Mouse (Mus musculus): Measurements from ENCODE around the gene Olfr1416.
A peak's percentile ranks its signal among the peaks of the same experiment; 100 is the strongest.
"Not testable (repeated sequence)": the region's sequence is repeated elsewhere in the genome, so short reads cannot be mapped to it uniquely, and the experiment has no call there.

Olfr1416 gene

GRCm38 (mm10) chr1:92485013-92485412 lies at the start of gene Olfr1416:
Olfr1416 (minus strand) TSS chr1:92485113.
- DNase-seq (ENCODE audit: low spot score) = no peak

DNA sequence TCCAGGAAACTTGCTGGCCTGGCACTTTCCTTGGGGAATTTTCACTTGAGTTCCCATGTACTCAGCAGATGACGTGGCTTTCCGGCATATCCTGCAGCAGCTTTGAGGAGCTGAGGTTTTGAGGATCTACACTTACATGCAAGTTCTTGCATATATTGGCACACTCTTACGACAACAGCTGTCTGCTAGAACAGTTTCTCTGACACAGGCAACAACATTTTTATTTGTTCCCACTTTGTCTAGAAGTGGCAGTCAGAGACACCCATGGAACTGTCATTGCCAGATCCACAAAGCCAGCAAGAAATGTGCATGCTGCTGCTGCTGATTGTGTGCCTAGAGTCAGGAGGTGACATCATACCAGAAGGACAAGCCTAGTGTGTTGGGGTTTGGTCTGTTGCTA lies 38.9 kb upstream of the Olfr1416 start:
- DNase-seq (ENCODE audit: low spot score) = no peak

GRCm38 (mm10) chr1:92521376-92521775 lies 36.5 kb upstream of the Olfr1416 start:
- peak; percentile 75 for DNase-seq (ENCODE audit: low spot score)

GRCm38 (mm10) chr1:92519046-92519445 lies 34.1 kb upstream of the Olfr1416 start:
- DNase-seq (ENCODE audit: low spot score) = no peak

DNA sequence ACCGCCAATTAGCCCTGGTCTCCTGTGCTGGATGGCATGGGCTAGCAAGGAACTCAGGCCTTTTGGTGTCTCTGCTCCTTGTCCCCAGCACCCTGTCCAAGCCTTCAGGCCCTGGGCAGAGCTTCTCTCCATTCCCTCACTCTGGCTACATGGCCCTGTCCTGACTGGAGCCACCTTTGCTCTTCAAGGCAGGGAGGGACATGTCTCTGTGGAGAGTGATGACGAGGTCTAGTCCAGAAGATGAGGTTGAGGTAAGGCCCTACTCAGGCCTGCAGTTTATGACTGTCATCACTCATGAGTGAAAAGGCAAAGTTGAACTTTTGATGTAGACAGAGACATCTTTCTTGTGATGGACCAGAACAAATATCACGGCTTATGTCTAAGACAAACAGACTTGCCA lies 33.6 kb upstream of the Olfr1416 start, which contains the start of gene Olfr1414:
Olfr1414 (minus strand) TSS at position 101 of the 400 bp plus-strand sequence.
- DNase-seq (ENCODE audit: low spot score) = no peak

DNA sequence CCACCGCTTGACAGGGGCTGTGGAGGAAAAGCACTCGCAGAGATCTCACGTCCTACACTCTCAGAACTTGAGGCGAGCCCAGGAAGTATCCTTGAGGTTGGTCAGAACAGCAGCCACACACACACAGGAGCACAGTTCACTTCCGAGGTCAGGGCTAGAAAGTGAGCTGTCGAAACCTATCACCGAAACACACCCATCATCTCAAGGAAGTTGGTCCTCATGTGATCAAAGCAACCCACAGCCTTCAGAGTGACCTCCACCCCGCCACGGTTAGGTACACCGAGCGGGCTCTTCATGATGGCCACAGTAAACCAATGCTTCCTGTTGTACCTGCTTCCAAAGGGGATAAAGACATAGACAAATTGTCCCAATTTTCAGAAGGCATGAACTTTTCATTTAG lies 30.5 kb upstream of the Olfr1416 start:
- DNase-seq (ENCODE audit: low spot score) = no peak

DNA sequence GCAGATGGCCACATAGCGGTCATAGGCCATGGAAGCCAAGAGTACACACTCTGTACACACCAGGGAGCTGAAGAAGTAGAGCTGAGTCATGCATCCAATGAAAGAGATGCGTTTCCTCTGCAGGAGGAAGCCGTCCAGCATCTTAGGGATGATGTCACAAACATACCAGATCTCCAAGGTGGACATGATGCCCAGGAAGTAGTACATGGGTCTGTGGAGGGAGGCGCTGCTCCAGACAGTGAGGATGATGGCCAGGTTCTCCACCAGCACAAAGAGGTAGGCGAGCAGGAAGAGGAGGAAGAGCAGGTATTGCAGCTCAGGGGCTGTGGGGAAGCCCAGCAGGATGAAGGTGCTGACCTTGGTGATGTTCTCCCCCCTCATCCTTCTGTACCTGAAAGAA lies 26.7 kb upstream of the Olfr1416 start:
- DNase-seq (ENCODE audit: low spot score) = not testable (repeated sequence)

DNA sequence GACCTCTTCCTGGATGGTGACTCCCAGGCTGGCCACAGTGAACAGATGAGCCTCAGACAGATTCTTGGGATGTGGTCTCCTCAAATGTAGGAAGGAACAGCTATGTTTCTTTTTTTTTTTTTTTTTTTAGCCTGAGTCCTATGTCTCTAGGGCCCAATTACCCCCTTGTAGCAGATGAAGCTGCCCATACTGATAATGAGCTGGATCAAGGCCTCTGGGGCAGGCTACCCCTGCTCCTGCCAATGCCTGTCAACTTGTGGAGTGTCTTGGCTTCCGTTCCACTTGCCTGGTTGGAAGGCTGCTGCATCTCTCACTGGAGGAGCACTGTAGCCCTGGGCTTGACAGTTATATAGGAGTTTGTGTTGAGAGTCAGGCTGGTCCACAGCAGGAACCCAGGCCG lies 11.1 kb upstream of the Olfr1416 start, which contains the start of gene Olfr1415:
Olfr1415 (minus strand) TSS at position 101 of the 400 bp plus-strand sequence.
- DNase-seq (ENCODE audit: low spot score) = no peak

GRCm38 (mm10) chr1:92474066-92474578 lies 10.8 kb downstream of the Olfr1416 start:
- DNase-seq (ENCODE audit: low spot score) = no peak

DNA sequence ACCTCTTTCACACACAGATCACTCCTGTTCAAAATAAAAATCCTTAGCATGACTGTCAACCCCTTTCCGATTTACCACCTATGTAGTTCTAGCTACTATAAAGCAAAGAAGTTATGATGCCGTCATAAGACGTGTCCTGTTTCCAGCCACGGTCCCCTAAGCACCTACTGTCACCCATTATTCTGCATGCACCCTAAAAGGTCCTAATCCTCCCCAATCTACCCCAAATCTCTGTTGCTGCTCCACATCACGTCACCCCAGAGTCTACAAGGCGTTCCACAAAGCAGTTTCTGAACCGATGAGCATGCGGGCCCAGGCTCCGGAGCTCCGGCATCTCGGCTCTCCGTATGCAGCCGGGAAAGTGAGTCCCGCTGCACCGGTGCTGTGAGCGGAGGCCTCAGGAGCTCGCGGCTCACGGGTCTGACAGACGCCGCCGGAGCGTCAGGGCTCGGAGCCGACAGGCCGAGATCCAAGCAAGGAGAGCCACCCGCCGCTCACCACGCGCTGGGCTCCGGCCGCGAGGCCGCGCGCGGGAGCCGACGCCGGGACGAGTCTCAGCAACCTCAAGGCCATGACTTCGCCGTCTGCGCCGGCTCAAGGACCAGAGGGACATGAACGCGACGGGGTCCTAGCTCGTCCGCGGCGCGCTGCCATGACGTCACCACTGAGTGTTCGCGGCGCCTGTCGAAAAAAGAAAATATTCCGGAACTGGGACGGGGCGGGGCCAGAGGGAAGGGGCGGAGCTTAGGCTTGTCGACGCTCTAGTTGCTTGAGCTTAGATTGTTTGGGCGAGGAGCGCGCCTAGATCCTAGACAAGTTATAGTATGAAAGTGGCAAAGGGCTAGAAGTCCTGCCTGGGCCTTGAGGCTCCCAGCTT lies 11.5 kb downstream of the Olfr1416 start, which contains the start of gene Ndufa10:
Ndufa10 (minus strand) TSS at position 696 of the 877 bp plus-strand sequence.
- peak; percentile 96 for DNase-seq (ENCODE audit: low spot score)

DNA sequence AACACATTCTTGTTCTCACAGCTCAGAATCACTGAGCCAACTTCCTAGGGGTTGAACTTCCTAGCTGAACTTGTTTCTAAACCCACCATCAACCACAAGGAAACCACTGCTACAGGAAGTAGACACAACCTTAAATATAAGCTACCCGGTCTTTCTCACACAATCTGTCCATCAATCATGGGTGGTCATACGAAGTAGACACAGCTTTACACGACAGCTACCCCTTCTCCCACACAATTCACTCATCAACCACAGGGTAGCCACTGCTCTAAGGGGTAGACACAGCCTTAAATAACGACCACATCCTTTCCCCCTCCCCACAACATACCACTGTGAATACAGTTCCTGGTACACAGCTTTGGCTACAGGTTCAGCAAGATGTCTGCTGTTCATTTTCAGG lies 16.0 kb downstream of the Olfr1416 start:
- no peak for DNase-seq (ENCODE audit: low spot score)

GRCm38 (mm10) chr1:92458416-92458815 lies 26.5 kb downstream of the Olfr1416 start:
- no peak for DNase-seq (ENCODE audit: low spot score)

DNA sequence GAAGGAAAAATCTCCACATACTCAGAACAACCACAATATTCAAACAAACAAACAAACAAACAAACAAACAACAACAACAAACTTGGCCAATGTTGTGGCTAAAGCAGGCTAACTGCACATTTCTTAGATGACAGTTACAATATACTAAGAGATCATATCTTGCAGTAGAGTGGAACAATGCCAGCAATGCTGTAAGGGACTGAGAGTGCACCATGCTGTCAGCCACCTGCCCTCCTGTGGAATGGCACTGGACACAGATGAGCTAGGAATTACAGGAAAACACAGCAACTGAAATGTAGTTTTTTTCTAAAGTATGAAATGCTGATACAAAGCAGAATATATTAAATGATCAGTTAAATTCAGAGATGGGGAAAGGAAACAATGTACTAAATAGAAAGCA lies 27.2 kb downstream of the Olfr1416 start:
- DNase-seq (ENCODE audit: low spot score) = no peak

GRCm38 (mm10) chr1:92453751-92454445 lies 31.0 kb downstream of the Olfr1416 start:
- DNase-seq (ENCODE audit: low spot score) = peak; percentile 69

DNA sequence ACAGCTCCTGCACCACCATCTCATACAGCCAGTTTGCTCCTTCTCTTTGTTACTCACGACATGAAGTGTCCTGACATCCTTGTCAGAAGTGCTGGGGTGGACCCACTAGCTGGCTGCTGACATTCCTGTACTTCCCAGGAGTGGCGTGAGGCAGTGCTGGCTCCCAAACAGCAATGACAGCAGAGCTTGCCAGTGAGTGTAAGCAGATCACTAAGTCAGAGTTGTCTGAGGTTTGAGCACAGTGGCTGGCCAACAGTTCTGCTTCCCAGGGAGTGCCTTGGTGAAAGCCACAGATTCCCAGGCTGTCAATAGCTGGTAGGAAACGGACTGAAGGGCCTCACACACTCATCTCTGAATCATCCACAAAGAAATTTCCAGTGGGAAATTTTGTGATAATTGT lies 36.6 kb downstream of the Olfr1416 start:
- DNase-seq (ENCODE audit: low spot score) = no peak

- no peak for DNase-seq (ENCODE audit: low spot score)
These were observed 43.4 kb downstream of the Olfr1416 start for GRCm38 (mm10) chr1:92441453-92442063.

DNA sequence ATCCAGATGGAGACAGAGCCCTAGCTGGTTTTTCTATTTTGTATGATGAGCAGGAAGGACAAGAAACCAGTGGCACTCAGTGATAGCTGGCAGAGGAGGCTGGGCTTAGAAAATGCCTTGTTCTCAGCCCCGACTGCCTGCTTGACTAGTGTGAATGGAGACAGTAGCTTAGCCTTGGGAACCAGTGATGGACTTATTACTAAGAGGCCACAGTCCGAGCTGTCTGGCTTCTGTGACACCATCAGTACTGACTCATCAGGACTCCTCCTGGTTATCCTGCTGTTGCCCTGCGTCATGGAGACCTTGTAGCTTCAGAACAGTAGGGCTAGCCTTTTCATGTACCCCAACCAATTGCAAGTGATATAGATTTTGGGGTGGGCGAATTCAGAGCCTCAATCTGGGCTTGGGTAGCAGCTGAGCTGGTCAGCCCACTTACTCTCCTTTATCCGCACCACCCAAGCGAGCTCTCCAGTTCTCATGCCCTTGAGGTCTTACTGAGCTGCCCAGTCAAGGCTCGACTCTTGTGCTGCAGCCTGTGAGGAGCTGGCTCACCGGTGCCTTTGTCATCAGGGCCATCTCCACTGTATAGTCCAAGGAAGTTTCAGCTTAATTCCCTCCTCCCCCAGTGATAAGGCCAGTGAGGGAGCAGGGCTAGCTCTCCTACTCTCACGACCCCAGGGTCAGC lies 44.7 kb downstream of the Olfr1416 start:
- no peak for DNase-seq (ENCODE audit: low spot score)

GRCm38 (mm10) chr1:92437678-92438271 lies 47.1 kb downstream of the Olfr1416 start:
- no peak for DNase-seq (ENCODE audit: low spot score)

GRCm38 (mm10) chr1:92436831-92437321 lies 48.0 kb downstream of the Olfr1416 start:
- DNase-seq (ENCODE audit: low spot score) = no peak

DNA sequence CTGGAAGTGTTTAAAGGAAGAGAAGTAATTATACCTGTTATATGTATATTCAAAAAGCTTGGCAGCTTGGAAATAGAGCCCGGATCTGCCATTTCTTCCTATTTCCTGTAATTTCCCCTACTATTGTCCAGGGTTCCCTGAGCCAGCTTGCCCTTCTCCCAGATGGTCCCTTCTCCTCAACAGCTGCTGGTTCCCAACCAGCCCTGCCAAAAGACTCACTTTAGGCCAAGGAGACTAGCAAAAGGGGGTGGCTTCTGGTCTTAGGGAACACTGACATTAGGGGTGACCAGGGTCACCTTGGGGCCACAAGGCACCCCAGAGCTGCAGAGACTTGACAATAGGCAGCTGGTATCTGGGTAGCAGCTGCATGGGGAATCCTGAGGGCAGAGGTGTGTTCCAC lies 49.9 kb downstream of the Olfr1416 start:
- DNase-seq (ENCODE audit: low spot score) = no peak

- DNase-seq (ENCODE audit: low spot score) = no peak
These were observed 52.1 kb downstream of the Olfr1416 start for GRCm38 (mm10) chr1:92432791-92433190.

All from retina, embryonic 14.5 days (tissue).